Mouse (Mus musculus): ENCODE results near the gene Tex37. TPM values are rescaled to one million over a fixed set of nuclear protein-coding genes. Genes with fewer than 3 reads are reported as not detected.

Gene Tex37
- polyA plus RNA-seq (2014; fragmentation: Illumina TruSeq; extraction: RNeasy Lipid Tissue Mini Kit (QIAGEN cat#74804); ENCODE audit: low read depth, low replicate concordance): 70.1 TPM

DNA sequence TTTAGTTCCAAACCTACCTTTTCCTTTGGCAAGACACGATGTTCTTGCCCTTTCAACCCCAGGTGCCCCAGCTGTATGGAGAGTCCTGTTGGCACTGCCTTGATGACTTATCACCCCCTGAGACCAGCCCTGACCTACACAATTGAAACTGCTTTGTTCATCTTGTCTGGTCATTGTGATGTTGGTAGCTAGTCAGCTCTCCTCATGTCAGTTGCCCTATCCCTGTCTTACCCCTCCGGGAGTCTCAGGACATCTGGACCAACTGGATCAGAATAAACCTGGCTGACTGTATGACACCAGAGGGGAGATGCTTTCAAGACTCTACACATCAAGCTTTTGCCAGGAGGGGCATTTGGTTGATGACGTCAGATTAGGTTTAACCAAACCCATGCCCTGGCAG lies at the start of gene Tex37:
Gene Tex37 (minus strand): TSS at position 101 of the 400 bp plus-strand sequence.

DNA sequence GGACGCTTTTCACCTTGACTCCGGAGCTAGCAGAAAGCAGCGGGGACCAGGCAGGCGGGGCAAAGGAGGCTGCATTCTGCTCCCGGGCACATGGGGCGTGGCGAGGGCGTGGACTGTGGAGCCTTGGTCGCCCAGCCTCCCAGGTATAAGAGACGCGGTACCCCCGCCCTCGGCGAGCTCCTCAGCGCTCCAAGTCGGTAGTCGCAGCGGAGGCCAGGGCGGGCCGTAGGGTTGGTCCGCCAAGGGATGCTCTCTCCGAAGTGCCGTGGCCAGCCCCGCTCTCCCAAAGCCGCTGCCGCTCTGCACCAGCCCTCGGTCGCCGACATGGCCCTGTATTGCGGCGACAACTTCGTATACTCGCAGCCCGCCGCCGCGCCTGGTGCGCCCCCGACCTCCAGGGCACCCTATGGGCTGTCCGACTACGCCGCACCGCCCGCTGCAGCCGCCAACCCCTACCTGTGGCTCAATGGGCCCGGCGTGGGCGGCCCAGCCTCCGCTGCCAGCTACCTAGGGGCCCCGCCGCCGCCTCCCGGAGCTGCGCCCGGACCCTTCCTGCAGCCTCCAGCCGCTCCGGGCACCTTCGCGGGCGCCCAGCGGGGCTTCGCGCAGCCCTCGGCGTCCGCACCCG lies 37.7 kb upstream of the Tex37 start, which contains the start of gene Foxi3:
Gene Foxi3 (plus strand): TSS at position 247 of the 628 bp plus-strand sequence.

Other genes with a start within 250 kb of the Tex37 start
- gene Rpia, start 126.7 kb downstream of the Tex37 start, polyA plus RNA-seq (2014; fragmentation: Illumina TruSeq; extraction: RNeasy Lipid Tissue Mini Kit (QIAGEN cat#74804); ENCODE audit: low read depth, low replicate concordance): 11.9 TPM
- gene Eif2ak3, start 74.4 kb downstream of the Tex37 start, polyA plus RNA-seq (2014; fragmentation: Illumina TruSeq; extraction: RNeasy Lipid Tissue Mini Kit (QIAGEN cat#74804); ENCODE audit: low read depth, low replicate concordance): 2.2 TPM
- not detected for gene Foxi3, start 37.6 kb upstream of the Tex37 start, polyA plus RNA-seq (2014; fragmentation: Illumina TruSeq; extraction: RNeasy Lipid Tissue Mini Kit (QIAGEN cat#74804); ENCODE audit: low read depth, low replicate concordance)
- 2.1 TPM for gene Thnsl2, start 225.5 kb upstream of the Tex37 start, polyA plus RNA-seq (2014; fragmentation: Illumina TruSeq; extraction: RNeasy Lipid Tissue Mini Kit (QIAGEN cat#74804); ENCODE audit: low read depth, low replicate concordance)